Mouse (Mus musculus) heart, adult 18-20 months (tissue): ENCODE results near the gene Cdc42ep1. TPM values are rescaled to one million over a fixed set of nuclear protein-coding genes. Genes with fewer than 3 reads are reported as not detected.

Source experiments
- DNase-seq, 2 experiments: peaks; one replicate each; pipeline ENCODE4 v3.0.0; 2021 to 2022; ENCODE audit warnings: mixed read lengths in 1 of 2
- total RNA-seq, 2 experiments: library from RNA; stranded (reverse); gene quantifications; 2 replicates each; pipeline ENCODE4 v1.2.3; 2021

Gene Cdc42ep1
- total RNA-seq, 2 experiments from 2014 or later: 26.3 to 27.9 TPM

DNA sequence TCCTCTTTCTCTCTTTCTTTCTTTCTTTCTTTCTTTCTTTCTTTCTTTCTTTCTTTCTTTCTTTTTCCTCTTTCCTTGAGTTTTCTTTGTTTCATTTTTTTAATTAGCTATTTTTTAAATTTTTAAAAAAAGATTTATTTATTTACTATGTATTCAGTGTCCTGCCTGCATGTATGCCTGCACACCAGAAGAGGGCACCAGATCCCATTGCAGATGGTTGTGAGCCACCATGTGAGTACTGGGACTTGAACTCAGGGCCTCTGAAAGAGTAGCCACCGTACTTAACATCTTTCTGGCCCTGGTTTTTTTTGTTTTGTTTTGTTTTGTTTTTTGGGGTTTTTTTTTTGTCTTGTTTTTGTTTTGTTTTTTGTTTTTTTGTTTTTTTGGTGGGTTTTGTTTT is 12.8 kb upstream of the Cdc42ep1 start:
- no peak for DNase-seq

DNA sequence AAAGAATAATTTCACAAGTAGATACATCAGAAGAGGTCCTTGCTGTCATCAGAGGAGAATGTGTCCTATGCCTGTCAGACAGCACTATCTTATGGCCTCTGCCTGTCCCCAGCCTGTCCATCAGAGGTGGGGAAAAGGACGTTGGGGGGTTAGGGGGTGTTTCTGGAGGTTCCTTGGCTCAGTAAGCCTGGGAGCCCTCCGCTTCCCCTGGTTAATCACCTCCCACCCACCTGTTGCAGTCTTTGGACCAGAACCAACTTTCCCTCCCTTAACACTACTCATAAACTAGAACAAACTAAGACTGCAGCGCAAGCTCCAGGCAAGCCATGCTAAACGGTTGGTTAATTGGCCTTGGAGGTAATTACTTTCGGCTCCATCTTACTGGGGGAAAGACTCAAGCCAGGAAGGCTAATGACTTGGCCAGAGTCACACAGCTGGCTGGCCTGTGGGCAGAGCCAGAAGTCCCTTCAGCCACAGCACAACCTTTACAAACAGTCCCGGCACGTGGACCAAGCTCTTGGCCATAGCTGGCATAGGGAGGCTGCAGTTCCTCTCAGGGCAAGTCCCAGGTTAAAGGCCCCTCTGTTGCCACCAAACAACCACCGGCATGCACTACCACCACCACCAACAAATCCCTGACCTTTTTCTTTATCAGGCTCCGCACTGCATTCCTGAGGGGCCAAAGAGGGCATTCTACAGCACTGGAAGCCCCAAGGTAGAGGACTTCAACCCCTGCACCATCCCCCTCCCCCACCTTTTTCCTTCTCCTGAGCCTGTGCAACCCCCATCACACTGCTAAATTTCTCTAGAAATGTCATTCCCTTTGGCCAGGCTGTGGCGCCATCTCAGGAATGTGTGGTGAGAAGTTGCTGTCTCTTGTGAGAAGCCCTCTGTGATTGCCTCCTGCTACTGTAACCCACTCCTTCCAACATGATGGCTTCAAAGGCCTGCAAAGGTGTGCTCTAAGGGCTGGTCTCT is 11.4 kb upstream of the Cdc42ep1 start:
- peak in 1 of 2 experiments; percentile 19 for DNase-seq

DNA sequence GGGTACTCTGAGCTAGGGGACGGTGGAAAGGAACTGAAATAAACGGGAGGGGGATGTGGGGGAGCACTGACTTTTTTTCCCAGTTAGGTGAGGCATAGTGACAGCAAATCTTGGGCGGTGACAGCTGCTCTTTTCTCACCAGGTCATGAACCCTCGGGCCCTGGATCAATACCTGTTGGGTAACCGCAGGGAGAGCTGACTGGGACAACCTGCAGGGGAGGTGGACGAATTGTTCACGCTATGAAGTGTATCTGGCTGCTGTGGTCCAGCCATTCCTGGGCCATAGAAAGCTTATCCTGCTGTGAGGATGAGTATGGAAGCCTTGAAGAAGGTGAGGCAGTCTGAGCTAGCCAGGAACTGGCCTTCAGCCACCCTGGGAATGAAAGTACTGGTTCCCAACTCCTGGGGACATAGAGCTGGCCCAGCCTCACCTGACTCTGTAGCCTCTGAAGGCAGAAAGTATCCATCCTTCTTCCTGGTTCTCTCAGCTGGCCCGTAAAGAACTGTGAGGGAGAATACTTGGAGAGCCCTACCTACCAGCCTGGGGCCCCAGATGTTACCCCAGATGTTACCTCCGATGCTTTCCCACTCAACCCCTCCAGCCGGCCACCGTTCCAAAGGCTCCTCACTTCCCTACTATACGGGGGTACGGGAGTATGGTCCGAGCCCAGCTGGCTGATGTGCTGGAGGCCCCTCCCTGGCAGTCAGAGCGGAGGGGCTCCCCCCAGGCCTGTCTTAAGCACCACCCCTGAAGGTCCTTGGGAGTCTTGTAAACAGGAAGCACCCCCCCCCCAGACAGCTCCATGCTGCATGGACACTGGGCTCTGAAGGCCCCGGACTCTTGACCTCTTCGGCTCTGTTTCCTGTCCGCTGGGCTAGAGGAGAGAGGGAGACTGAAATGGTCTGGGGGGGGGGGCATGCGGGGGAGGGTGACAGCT is 10.4 kb upstream of the Cdc42ep1 start:
- DNase-seq: peak; percentile 63 to 86

DNA sequence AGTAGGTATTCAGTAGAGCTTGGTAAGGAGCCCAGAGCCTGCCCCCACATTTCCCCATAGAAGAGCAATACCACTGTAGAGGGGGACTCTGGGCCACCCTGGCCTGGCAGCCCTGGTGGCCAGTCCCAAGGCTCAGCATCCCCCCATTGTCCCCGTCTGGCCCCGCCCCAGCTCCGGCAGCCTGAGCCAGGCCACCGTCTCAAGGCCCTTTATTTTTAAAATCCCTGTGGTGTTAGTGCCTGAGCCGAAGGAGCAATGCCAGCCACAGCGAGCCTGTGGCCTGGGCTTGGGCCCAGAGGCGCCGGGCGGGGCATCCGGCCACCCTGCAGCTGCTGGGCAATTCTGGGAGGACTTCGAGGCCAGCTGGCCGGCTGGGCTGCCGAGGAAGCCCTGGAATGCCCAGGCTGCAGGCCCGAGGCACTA is 9.7 kb upstream of the Cdc42ep1 start:
- peak; percentile 86 to 94 for DNase-seq

DNA sequence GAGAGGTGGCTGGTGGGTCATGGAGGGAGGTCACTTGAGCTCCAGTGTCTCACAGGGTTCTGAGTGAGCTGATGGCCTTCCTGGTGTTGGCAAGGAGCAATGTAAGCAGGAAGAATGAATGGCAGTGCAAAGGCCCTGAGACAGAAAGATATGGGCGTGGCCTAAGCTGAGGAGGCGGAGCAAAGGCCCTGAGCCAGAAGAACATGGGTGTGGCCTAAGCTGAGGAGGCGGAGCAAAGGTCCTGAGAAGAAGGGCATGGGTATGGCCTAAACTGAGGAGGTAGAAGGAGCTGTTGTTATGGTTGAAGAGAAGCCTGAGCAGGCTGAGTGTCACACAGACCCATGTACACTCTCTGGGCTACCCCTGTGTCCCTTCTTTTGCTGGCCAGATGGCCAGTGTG is 8.8 kb upstream of the Cdc42ep1 start:
- no peak for DNase-seq

DNA sequence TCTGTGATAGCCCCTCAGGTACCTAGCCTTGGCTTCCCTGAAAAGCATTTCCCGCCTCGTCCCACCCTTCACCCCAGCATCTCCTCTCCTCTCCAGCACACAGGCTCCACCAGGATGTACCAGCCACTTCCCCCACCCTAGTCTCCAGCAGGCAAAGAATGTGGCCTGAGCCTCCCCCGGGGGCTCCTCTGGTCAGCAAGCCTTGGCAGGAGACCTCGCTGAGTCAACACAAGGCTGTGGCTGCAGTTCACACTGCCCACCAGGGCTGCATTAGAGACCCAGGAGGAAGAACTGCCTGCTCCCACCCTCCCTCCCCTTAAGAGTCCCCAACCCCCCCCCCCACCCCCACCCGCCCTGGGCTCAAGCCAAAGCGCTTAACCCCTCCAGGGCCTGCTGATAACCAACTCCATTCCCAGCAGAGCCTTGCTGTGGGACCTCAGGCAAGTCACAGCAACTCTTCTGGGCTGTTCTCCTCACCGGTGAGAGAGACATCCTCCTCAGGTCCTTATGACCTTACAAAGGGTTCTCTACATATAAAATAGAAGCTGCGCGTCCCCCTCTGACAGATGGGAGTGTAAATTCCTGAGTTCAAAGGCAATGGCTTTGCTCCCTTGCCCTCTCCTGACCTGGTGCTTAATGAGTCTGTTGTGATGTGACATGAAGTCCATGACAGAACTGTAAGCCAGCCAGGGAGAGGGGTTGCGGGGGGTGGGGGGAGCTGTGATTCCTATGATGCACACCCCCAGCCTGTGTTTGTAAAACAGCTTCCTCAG is 8.0 kb upstream of the Cdc42ep1 start:
- DNase-seq: peak in 1 of 2 experiments; percentile 28

DNA sequence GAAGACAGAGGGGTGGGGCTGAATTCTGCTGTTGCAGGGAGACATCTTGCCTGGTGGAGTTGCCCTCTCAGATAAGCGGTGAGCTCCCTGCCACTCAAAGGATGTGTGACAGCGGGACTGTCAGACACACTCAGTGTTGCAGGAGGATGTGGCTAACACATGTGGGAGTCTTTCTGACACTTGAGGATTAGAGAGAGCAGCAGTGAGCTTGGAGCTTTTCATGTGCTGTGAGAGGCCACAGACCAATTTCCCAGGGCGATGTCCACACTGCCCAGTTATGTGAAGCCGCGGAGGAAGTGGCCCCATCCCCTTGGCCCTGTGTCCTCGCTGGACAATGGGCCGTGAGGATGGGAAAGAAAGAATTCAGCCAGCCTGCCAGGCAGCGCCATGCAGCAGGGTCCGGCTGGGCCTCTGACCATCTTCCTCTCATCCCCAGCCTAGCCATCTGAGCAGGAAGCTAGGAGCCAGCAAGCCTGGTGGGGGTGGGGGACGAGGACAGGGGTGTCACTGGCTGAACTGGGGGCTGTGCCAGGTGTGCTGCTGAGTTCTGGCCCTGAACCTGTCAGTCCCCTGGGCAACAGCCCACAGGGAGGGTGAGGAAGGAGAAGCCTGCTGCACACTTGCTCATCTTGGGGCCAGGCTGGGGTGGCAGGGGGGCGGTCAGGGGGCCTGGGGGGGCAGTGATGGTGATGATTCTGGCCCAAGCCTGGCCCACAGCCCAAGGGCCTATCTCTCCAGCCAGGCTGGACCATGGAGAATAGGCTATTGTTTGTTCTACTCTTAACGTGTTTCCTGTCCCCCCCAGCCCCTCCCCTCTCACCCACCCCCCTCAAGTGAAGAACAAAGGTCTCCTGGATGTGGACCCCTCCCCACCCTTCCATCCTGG is 7.0 kb upstream of the Cdc42ep1 start:
- peak; percentile 71 to 77 for DNase-seq

DNA sequence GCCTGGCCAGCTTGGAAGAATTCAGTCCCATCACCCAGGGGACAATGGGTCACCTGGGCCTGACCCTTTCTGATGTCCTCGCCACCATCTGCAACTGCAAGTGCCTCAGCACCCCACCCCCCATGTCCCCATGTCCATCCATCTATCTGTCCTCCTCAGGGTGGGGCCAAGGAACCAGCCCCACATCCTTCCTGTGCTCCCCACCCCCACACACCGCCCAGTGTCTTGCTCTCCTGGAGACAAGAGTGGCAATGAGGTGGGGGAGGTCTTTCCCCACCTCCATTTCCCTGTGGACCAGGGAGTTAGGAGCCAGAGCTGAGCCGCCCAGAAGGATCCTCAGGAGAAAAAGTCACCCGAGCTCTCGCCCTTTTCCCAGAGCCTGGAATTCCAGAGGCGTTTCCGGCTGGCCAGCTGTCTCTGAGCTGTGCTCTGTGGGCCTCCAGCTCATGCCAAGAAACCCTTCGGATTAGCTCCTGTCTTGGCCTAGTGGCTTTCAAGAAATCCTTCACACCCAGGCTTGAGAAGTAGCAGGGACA is 6.3 kb upstream of the Cdc42ep1 start:
- peak; percentile 81 to 91 for DNase-seq

DNA sequence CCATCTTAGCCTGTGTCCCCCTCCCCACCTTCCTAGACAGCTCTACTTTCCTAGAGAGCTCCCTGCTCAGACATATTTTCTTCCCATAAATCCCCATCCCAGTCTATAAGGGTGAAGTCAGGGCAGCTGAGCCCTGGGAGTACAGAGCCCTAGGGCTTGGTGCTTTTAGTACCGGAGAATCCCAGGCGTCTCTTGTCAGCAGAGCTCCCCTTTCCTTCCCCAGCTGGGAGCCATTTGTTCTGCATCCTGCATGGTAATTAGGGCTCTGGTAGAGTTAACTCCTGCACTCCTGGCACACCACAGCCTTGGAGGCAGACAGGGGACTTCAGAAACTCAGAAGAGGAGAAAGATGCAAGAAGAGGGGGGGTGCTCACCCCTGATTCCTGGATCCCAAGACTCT is 2.7 kb upstream of the Cdc42ep1 start:
- DNase-seq: peak in 1 of 2 experiments; percentile 29

DNA sequence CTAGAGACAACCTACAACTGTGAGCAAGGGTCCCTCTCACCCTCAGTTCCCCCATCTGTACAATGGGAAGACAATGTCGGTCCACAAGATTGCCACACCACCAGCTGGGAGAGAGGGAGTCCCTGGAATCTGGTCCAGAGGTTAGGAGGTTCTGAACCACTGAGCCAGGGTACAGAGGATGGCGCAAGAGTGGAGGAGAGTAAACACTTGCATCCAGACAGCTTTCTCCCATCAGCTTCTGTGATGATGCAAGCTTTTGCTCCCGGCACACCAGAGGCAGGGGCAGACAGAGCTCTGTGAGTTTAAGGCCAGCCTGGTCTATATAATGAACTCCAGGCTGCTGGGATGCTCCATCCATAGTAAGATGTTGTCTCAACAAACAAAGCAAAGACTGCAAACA is 2.2 kb upstream of the Cdc42ep1 start:
- peak; percentile 71 to 84 for DNase-seq

DNA sequence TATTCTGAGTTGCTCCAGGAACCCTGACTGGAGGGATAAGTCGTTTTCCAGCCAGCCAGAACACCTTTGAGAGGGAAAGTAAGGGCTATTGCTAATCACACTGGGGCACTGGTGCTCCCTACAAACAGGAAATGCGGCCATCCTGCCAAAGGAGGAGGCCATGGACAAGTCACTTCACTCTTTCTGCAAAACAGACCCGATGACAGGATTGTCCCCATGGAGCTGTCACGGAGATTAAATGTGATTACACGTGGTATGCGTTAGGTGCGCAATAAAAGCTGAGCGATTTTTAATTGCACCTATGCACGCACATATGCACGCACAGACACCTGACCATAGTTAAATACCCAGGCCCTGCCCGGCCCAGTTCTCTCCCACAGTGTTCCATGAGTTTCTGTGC is 1.7 kb upstream of the Cdc42ep1 start:
- DNase-seq: peak in 1 of 2 experiments; percentile 23

DNA sequence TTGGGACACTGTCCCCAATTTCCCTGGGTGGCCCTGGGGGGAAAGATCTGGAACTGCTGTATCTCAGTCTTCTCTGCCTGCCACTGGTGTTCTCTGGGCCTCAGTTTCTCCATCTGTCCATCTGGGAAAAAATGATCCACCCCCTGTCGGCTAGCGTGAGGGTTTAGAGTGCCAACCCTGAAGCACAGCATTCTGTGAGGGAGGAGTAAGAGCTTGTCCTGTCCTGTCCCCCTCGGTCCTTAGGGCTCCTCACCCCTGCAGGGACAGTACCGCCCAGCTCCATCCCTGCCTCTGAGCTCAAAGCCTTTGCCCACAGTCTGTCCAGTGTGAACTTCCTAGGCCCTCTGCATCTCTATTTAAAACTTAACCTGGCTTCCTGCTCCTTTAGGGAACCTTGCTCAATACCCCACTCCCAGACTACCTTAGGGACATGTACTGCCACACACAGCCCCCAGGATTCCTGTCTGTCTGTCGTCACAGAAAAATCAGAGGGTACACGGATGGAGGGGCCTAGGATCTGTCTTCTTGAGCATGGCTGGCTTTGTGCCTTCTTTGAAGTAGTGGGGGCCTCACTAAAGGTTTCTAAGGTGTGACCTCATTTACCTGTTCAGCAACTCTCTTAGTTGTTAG is 1.1 kb upstream of the Cdc42ep1 start:
- peak in 1 of 2 experiments; percentile 13 for DNase-seq

DNA sequence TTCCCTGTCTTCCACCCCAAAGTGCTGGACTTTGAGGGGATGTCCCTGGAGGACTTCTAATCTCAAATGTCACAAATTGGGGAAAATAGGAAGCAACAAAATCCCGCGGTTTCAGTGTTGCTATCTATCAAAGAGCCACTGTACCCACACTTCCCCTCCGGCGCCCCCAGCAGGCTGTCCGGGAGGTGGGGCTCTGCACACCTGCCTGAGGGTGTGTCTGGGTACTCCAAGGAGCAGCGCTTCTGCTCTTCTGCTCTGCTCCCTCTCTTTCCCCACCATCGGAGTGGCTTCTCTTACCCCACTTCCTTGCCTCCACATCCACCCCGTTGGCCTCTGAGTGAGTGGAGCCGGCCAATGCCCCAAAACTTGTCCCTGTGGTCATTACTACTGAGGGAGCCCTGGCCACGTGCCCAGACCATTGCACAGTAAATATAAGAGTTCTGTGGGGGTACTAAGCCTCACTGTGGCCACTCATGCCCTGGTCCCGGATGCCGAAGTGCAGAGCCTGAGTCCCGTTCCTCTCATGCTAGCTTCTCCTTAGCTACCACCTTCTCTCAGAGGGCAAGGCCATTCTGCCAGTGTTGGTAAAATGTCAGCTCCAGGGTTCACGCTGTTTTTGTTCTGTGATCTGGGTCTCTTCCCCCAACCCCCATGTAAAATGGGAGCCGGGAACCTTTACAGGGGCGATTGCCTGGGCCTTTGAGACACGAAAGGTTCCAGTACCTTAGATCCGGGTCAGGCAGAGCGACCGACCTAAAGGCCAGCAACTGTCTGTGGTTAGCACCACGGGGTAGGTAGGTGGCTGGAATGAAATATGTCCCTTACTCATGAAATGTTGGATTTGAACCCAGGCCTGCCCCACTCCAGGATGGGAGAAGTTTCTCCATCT is 1.4 kb downstream of the Cdc42ep1 start:
- DNase-seq: peak; percentile 46 to 63

DNA sequence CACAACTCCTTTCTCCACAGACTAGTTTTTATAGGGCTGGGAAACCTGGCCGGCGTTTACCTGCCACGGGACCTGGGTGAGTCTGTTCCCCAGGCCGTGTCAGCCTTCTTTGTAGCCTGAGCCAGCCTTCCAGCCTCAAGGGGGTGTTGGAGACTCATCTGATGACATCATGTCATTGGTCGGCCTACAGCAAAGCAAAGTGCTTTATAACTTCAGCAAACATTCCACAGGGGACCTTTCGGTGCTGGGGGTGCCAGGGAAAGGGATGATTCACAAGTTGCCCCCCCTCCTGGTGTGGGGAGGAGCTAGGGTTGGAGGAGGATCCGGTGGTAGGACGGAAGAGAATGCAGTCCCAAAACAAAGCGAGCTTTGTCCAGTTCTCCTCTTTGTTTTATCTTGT is 2.4 kb downstream of the Cdc42ep1 start:
- peak; percentile 85 to 86 for DNase-seq

DNA sequence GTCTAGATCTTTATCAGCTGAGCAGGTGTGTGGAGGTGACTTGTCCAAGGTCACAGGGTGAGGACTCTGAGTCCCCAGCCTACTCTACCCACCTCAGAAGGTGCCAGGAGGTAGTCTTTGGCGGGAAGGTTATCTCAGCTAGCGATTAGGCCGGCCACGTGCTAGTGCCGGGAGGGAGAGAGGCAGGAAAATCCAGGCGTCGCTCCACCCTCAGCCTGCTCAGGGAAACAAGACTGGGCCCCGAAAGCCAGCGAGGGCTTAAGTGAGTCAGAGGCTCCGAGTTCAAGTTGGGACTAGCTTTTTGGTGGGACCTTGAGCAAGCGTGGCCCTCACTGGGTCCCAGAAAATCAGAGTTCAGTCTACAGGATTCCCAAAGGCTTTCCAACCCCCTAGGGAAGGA is 2.9 kb downstream of the Cdc42ep1 start:
- DNase-seq: peak; percentile 59 to 72

DNA sequence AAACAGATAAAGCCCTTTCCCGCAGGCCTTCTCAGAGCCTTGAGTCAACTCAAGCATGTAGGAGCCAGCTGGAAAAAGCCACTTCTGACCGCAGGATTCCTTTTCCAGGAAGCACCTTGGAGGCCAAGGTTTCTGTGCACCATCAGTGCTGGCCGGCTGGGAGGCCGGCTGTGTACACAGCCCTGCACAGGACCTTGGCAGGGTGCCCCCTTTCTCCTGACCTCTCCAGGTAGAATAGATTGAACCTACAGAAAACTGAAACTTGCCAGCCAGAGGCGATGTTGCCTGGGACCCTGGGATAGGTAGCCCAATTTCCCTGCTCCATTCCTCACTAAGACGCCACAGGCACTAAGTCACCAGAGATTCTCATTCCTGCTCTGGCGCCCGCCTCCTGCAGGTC is 3.4 kb downstream of the Cdc42ep1 start:
- peak; percentile 29 to 42 for DNase-seq

DNA sequence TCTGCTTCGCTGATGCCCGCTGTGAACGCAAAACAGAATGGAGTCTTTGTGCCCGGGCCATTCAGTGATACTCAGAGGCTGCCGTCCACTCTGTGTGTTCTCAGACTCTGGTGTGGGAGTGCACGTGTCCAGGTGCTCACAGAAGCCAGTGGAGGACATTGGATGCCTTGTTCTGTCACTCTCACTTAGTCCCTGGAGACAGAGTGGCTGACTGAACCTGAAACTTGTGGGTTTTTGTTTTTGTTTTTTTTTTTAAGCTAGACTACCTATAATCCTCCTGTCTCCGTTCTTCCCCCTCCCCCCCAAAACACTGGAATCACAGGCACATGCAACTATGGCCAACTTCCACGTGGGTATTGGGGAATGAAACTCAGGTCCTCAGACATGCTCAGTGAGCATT is 3.9 kb downstream of the Cdc42ep1 start:
- DNase-seq: no peak

DNA sequence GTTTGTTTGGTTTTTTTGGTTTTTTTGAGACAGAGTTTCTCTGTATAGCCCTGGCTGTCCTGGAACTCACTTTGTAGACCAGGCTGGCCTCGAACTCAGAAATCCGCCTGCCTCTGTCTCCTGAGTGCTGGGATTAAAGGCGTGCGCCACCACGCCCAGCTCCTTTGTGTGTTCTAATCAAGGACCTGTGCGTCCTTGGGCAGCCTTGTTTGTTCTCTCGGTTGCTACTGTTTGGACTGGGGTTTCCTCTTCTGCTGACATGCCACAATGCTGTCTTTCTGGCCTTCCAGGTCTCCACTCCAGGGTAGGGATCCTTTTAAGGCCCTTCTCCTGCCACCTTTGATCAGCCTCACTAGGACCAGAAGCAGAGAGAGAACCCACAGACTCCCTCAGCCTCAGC is 4.4 kb downstream of the Cdc42ep1 start:
- DNase-seq: peak in 1 of 2 experiments; percentile 12

DNA sequence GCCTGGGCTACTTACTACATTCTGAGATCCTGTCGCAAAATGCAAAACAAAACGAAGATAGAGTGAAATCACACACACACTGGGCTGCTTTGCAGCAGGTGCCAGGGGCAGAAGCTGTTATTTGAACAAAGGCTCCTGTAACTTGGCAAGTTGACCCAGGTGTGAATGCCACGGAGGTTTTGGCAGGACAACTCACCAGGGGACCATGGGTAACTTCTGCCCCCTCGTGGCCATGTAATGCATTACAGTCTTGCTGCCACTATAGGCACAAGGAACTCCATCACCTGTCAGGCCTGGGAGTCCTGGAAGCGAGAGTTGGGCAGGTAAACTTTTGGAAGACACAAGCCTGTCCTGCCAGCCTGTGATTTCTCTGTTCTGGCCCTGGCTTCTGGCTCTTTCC is 6.0 kb downstream of the Cdc42ep1 start:
- peak; percentile 85 to 95 for DNase-seq
